Mouse (Mus musculus): ENCODE data around the gene Fgfr3.

GRCm38 (mm10) chr5:33743481-33743880 lies 22.0 kb downstream of the Fgfr3 start:
- no peak for TF ChIP-seq POLR2A (IDR thresholded peaks at IDR 0.05; ENCODE audit: borderline replicate concordance, extremely low read depth, insufficient read depth, insufficient read length, poor library complexity, severe bottlenecking)
- TF ChIP-seq CTCF (IDR thresholded peaks at IDR 0.05; ENCODE audit: borderline replicate concordance, extremely low read depth, insufficient read depth, insufficient read length), result no peak

Data from brain, embryonic 14.5 days (tissue).